Mouse (Mus musculus) cortical plate, adult 2 months (tissue): Measurements from ENCODE around the gene Asap2.
"Not testable (repeated sequence)": the region's sequence is repeated elsewhere in the genome, so short reads cannot be mapped to it uniquely, and the experiment has no call there.

Experiments used
- CTCF ChIP-seq: fragments of 200-500 bp; IDR thresholded peaks from 2 replicates; pipeline ENCODE4 v1.5.1; 2011; ENCODE audit warnings: mild to moderate bottlenecking, control low read depth, low read length; ENCODE audit not compliant: insufficient read depth; ENCODE audit errors: extremely low read depth
- POLR2A ChIP-seq: fragments of 200-500 bp; IDR thresholded peaks from 2 replicates; pipeline ENCODE4 v1.6.1; 2011; ENCODE audit warnings: mild to moderate bottlenecking, low read length, control low read depth; ENCODE audit not compliant: insufficient read depth; ENCODE audit errors: extremely low read depth

DNA sequence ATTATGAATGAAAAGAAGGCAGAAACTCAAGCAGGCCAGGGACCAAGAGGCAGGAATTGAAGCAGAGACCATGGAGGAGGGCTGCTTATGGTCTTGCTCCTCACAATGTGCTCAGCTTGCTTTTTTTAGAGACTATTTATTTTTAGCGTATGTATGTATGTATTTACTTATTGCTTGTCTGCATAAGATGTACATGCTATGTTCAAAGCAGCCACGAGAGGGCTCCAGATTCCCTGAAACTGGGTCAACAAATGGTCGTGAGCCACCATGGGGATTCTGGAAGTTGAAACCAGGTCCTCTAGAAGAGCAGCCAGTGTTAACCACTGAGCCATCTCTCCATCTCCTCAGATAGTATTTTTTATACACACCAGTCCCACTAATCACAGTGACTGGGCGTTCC, 85.5 kb downstream of the Asap2 start:
- peak; percentile 8; the same call in 1 of the 2 replicates for TF ChIP-seq CTCF
- not testable (repeated sequence) for TF ChIP-seq POLR2A
